Mouse (Mus musculus) spleen, adult 2 months (tissue): ENCODE measurements around the gene Ankrd23.

Source experiments
- CTCF ChIP-seq: fragments of 200-500 bp; IDR thresholded peaks from 2 replicates; pipeline ENCODE4 v1.5.1; 2011; ENCODE audit warnings: mild to moderate bottlenecking, inconsistent platforms; ENCODE audit not compliant: insufficient read depth, insufficient read length, insufficient replicate concordance; ENCODE audit errors: extremely low read depth
- POLR2A ChIP-seq: fragments of 200-500 bp; IDR thresholded peaks from 2 replicates; pipeline ENCODE4 v1.6.1; 2011; ENCODE audit warnings: low read depth, low read length, inconsistent platforms

GRCm38 (mm10) chr1:36549491-36549890 is 12.8 kb upstream of the Ankrd23 start:
- no peak for TF ChIP-seq POLR2A
- TF ChIP-seq CTCF: no peak
